Mouse (Mus musculus): ENCODE measurements around the gene Ccdc51.

Ccdc51 gene

DNA sequence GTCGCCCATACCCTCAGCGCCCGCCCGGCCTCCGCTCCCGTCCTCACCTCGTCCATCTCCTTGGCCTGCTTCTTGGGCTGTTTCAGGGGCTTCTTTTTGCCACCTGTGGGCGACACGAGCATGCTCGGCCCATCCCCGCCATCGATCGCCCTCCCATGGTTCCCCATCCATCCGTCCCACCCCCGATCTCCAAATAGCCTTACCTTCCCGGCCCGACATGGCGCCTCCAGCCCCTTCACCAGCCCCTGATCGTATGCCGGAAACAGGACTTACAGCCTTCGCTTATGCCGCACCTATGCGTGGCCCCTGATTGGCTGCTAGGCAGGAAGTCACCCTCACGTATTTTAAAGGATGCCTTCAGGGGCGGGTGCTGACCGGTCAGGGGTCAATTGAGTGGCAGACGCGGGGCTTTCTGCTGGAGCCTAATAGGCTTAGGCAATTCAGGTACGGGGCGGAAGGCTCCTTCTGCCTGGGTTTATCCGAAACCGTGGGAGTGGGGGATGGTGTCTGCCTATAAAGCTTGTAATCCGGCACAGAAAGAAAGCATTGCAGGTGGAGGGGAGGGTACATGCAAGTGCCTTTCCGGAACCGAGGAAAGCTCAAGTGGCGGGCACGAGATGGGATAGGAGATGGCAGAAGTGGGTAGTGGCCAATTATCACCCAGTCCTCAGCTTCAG, at the start of gene Ccdc51, which contains the start of gene Tma7:
Gene Ccdc51, plus strand, starts transcription at position 370 of the 677 bp plus-strand sequence.
Gene Tma7, minus strand, starts transcription at position 464 of the 677 bp plus-strand sequence.
- peak; percentile 79 to 93 for DNase-seq (ENCODE audit: low spot score in 2 of 2)

DNA sequence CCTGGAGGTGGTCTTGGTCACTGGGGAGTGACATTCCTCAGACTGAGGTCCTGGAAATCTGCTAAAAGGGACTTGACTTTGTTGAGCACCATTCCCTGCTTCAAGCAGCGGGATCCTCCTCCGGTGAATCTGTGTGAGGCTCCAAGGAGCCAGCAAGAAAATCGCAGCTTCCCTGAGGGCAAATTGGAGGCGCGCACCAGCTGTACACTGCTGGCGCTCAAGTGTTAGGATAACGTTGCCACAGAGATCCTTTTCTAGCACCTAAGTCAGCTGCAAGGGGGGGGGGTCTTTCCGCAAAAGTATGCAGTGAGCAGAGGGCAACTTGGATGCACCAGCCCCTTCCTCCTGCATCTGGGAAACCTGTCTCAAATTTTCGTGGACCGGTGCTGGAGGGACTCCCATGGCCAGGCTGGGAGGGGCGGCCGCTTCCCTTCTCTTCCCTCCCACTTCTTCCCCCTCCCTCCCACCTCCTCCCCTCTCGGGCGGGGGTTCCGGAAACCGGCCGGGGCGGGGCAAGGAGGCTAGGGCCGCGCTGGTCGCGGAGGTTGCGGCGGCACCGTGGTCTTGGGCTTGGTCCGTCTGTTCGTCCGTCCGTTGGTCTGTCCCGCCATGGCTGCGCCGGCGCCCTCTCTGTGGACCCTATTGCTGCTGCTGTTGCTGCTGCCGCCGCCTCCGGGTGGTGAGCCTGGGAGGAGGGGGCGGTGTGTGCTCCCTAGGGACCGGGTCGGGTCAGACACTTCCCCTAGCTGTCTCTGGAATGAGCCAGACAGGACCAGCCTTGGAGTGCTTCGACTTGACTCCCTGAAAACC, 44.0 kb upstream of the Ccdc51 start, which contains the start of gene Shisa5:
Gene Shisa5, plus strand, starts transcription at position 480 of the 810 bp plus-strand sequence.
- DNase-seq (ENCODE audit: low spot score in 2 of 2): peak in 1 of 2 experiments; percentile 13

DNA sequence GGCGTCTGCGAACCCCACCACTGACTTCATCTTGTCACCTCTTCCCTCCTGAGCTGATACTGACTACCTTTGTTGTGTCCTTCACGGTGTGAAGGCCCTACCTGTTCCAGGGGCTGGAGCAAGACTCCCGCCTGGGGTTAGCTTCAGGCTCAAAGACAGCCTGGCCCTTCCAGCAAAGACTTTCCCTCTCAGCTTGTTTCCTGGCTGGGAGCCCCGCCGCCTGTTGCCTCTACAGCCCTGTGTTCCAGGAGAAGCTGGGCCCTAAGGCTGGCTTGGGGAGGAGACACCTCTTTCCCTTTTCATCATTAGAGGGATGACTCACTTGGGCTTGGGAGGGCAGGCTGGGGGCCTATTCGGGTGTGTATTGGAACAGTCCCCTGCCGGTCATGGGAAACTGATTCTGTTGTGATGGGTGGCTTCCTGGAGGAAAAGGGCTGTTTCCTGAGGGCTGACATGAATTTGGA, 43.4 kb upstream of the Ccdc51 start:
- no peak for DNase-seq (ENCODE audit: low spot score in 2 of 2)

DNA sequence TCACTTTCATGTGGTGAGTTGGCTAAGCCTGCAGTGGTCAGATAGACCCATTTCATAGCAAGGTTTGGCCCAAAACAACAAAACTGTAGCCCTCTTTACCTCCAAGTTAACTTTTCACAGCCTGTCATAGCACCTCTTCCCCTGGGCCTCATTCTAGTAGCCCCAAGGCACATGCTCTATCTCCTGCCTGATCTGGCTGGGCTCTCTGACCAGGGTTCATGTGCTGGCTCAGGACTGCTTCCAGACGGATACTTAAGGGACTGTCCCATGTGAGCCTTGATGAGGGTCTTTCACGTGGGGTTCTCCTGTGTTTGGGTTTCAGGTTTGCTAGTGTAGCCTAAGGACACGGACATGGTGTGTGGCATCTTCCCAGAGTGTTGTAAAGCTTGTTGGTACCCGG, 42.6 kb upstream of the Ccdc51 start:
- DNase-seq (ENCODE audit: low spot score in 2 of 2): peak in 1 of 2 experiments; percentile 1

DNA sequence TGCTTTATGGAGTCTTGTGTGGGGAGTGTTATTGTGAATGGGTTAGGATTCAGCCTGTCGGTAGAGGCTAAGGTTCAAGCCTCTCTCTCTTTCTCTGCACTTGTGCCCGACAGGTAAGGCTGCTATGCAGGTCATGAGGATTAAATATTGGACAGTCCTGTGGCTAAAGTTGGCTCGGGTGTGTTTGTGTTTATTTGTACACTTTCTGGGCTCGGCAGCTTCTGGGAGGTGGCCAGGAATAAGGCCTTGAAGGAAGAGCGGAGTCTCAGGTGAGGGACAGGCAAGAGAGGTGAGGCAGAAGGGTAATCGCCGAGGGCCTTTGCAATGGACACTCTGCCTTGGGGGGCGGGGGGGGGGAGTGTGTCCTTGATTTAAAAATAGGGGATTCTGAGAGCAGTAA, 42.1 kb upstream of the Ccdc51 start:
- DNase-seq (ENCODE audit: low spot score in 2 of 2): peak in 1 of 2 experiments; percentile 1

DNA sequence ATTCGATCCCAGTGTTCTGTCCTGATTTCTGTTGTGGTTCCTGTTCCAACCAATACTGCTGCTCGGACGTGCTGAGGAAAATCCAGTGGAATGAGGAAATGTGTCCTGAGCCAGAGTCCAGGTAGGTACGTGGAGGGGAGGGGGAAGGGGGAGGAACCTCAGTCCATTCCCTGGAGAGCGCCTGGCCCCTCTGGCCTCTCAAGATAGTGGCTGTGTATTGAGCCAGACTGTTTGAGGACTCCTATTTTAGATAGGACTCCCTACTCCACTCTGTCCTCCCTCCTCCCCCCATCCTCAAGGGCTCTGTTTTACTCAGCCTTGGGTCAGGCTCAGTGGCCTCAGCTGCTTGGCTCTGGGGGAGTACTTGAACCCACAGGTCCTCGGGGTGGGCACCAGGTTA, 41.4 kb upstream of the Ccdc51 start:
- DNase-seq (ENCODE audit: low spot score in 2 of 2): peak in 1 of 2 experiments; percentile 0

DNA sequence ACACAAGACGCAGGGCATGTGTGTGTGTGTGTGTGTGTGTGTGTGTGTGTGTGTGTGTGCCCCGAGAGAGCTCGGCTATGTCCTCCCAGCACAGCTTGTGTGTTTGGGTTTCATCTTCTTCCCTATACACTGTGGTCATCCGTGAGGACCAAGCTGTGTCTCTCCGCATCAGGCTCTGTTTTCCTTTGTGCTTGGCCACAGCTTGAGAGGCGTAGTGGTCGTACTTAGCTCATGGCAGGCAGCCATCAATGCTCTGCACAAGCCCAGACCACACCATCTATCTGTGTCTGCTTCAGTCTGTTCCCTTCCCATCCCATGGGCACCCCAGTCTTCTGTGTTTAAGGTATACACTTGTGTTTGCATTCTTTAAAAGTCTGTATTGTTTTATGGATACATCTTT, 40.9 kb upstream of the Ccdc51 start:
- peak in 1 of 2 experiments; percentile 1 for DNase-seq (ENCODE audit: low spot score in 2 of 2)

DNA sequence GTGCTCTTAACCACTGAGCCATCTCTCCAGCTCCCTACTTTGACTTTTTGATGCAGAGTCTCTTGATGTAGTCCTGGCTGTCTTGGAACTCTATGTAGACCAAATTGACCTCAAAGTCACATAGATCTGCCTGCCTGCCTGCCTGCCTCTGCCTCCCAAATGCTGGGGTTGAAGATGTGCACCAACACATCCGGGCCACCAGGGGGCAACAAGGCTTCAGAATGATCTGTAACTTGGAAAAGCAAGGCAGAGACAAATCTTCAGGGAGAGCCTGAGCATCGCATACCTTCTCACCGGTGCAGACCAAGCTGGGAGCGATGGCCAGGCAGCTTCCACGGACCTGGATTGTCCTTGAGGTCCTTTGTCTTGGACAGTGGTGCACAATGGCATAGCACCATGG, 36.0 kb upstream of the Ccdc51 start:
- peak in 1 of 2 experiments; percentile 63 for DNase-seq (ENCODE audit: low spot score in 2 of 2)

DNA sequence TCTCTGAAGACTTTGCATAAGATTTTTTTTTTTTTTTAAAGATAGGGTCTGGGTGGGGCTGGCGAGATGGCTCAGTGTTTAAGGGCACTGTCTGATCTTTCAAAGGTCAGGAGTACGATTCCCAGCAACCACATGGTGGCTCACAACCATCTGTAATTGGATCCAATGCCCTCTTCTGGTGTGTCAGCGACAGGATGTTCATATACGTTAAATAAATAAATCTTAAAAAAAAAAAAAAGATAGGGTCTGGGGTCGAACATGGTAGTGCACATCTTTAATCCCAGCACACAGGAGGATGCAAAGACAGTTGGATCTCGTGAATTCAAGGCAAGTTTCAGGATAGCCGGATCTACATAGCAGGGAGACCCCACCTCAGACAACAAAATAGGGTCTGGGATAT, 33.0 kb upstream of the Ccdc51 start:
- no peak for DNase-seq (ENCODE audit: low spot score in 2 of 2)

DNA sequence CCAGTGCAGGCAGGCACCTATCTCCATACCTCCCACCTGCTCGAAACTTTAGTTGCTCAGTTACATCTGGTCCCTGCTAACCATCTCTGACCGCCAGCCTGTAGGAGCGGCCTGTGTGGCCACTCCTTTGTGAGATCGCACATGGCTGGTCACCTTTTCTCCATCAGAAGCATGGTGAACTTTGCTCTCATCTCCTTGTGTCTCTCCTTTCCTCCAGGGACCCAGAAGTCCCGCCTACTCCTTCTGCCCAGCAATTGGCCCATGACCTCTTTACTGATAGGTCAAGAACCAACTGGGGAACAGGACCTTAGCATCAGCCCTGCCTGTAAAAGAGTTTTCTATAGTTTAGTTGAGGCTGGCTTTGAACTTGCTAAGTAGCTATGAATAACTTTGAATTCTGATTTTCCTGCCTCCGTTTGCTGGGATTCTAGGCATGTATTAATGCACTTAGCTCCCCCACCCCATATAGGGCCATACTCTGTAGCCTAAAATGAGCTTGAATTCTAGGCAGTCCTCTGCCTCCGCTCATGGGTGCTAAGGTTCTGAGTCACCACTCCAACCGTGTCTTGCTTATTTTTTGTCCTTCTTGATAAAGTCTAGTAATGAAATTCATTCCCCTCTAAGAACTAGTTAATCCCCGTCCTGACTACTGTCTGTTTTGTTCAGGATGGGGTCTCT, 32.2 kb upstream of the Ccdc51 start:
- DNase-seq (ENCODE audit: low spot score in 2 of 2): no peak

DNA sequence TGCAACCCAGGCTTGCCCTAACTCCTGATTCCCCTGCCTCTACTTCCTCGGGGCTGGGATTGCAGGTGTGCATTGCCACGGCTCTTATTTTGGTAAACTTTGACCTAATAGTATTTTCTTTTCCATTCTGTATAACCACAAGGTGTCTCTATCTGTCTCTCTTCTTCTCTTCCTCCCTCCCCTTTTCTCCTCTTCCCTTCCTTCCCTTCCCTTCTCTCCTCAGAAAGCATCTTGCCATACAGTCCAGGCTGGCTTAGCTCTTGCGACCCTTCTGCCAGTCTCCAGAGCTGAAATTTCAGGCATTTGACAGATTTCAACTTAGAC, 31.7 kb upstream of the Ccdc51 start:
- no peak for DNase-seq (ENCODE audit: low spot score in 2 of 2)

DNA sequence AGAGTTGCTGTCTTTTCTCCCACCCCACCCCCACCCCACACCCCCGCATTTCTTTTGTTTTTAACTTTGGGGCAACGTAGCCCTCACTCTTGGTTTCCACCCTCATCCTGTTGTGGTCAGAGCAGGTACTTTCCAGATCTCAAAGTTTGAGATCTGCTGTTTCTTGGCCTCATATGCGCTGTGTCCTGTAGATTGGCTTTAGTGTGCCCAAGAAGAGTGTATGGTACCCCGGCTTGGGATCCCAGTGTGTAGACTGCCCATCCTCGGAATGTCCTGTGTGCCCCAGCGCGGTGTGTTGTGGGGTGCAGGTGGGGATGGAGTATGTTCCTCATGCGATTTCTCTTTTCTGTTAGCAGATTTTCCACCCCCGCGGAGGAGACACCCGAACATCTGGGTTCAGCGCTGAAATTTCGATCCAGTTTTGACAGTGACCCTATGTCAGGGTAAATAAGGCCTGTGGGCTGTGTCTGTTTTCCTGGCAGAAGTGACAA, 31.2 kb upstream of the Ccdc51 start:
- no peak for DNase-seq (ENCODE audit: low spot score in 2 of 2)

DNA sequence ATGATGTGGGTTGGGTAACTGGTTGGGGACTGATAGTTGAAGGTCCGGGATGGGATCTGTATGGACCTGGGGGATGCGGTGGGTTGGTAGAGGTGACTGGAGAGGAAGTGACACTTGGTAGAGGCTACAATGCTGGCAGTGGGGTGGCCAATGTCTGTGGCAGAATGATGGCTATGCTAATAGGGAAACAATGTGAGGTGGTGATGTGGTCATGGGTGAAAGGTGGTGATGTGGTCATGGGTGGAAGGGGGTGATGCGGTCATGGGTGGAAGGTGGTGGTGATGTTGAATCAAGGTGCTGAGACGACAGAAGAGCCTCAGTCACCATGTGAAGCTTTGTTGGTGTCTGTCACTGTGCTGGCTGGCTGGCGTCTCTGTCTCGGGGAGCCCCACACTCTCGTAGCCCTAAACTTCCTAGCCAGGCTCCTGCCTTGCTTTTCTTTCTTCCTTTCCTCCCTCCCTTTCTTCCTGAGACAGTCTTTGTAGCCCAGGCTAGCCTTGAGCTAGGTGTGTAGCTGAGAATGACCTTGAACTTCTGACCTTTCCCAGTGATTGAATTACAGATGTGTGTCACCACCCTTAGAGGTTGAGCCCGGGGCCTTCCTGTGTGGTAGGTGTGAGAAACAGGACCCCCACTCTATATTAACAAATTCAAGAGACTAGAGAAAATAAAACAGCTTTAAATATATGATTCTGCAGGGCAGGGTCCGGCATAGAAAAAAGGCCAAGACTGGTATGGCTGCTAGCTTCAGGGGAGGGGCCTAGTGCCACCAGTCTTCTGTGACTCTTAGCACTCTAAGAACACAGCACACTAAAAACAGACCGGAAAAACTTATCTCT, 30.4 kb upstream of the Ccdc51 start:
- DNase-seq (ENCODE audit: low spot score in 2 of 2): no peak

DNA sequence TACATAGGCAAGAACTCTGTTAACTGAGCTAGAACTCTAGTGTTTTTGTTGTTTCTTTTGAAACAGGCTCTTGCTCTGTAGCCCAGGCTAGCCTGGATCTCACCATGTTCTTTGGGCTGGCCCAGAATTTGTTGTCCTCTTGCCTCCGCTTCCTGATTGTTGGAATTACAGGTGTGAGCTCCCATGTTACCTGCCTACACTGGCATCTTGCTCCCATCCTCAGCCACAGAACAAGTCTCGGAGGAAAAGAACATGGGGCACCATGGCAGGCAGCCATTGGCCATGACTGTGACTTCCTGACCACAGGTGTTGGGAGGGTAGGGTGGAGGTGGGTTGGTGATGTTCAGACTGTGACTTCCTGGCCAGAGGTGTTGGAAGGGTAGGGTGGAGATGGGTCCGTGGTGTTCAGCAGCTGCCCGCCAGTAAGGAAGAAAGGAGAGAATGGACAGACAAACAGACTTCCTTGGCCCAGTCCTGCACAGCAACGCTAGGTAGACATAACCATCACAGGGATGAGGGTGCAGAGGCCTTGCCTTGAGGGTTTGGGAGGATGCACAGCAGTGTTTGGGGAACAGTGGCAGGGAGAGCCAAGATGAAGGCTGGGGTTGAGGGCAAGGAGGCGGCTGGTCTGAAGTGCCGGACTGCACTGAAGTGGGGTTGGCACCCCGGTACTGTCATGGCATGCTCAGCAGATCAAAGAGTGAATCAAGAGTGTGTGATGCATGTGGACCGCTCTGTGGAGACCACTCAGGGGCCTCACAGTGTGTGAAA, 29.6 kb upstream of the Ccdc51 start:
- no peak for DNase-seq (ENCODE audit: low spot score in 2 of 2)

DNA sequence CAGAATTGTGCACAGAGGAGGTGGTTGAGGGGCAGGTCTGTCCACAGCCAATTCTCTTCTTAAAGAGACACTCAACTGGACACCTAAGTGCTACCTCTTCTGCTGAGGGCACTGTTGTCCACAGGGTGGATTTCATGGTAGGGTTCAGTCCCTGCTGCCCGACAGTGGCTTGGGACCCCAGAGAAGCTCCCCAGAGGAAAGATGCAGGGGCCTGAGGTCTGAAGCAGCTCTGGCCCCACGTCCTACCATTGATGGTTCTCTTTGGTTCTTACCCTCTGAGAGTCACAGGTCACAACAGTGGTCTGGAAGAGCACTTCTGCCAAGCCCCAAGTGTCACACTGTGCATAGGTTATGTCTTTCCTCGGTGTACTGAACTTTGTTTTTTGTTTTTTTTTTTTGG, 28.9 kb upstream of the Ccdc51 start:
- DNase-seq (ENCODE audit: low spot score in 2 of 2): no peak

DNA sequence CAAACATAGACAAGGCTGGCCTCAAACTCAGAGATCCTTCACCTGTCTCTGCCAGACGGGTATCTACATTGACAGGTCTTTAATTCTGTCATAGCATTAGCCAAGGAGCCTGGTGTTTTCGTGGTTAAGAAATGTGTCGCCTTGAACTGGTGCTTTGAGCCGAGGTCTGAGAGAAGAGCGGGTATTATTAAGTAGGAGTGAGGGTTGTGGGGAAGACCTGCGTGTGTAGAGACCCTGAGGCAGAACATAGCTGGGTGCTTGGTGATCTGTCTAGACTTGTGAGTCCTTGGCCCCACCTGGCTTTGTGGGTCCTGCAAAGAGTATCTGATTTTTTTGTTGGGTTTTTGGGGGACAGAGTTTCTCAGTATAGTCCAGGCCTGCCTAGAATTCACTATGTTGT, 28.4 kb upstream of the Ccdc51 start:
- no peak for DNase-seq (ENCODE audit: low spot score in 2 of 2)

DNA sequence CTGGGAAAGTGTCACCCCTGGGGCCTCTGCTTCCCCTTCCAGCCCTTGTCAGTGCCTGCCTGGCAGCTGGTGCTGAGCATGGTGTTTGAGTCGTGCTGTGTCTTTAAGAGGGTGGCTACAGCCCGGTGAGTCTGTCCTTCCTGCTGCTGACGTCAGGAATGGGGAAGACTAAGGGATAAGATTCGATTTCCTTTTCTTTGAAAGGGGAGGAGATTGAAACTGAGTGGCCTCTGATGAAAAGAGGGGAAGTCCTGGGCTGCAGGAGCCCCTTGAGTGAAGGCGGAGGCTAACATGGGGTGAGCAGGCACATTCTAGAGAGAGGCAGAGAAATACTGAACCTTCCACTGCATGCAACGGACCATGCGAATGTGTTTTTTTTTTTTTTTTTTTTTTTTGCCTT, 27.6 kb upstream of the Ccdc51 start:
- DNase-seq (ENCODE audit: low spot score in 2 of 2): peak; percentile 65 to 85

DNA sequence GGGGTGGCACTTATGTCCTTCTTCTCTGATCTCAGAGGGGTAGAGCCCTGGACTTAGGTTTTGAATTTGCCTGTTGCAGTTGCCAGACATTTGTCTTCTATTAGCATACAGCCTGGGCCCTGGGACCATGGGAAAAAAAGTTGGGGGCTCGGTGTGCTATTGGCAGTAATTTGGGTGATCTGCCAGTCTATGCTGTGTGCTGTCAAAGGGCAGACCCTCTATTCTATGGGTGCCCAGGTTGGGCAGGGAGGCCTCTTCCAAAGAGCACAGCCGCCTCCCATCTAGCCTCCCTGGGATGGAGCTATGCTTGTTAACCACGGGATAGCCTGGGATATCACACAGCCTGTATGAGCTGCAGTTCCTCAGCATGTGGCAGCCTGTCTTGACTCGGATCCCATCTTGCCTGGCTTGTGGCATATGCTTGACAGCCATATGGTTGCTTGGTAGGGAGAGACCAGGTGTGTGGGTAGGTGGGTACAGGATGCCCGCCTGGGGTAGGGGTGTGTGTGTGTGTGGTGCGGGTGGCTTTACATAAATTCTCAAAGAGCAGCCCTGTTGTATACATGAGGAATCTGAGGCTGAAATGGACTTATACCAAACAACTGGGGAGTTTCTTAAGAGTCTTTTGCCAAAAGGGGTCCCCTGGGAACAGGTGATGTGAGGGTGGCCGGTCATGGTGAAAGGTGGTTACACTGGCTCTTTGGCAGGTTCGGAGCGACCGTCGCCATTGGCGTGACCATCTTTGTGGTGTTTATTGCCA, 26.8 kb upstream of the Ccdc51 start:
- DNase-seq (ENCODE audit: low spot score in 2 of 2): peak in 1 of 2 experiments; percentile 41

DNA sequence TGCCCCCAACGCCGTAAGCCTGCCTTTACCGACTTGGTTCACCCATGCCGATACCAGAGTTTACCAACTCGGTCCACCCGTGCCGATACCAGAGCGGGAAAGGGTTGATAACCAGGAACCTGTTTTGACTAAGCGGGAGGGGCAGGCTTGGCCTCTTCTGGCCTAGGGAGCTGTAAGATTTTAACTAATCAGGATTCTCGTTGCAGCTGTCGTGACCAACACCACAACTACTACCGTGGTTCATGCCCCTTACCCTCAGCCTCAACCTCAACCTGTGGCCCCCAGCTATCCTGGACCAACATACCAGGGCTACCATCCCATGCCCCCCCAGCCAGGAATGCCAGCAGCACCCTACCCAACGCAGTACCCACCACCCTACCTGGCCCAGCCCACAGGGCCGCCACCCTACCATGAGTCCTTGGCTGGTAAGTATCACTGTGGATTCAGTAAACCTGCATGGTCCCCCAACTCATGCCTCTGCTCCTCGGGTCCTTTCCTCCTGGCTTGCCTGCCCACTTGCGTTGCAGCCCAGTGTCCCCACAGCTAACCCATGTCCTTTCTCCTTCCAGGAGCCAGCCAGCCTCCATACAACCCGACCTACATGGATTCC, 26.1 kb upstream of the Ccdc51 start:
- no peak for DNase-seq (ENCODE audit: low spot score in 2 of 2)
